Mouse (Mus musculus) liver, postnatal 0 days (tissue): ENCODE data around the gene Hmces.

ENCODE experiments used
- CTCF ChIP-seq: sonication (generic); IDR thresholded peaks from 2 replicates; pipeline ENCODE4 v1.5.1; 2016; ENCODE audit warnings: antibody characterized with exemption, low read depth
- EP300 ChIP-seq: IDR thresholded peaks from 2 replicates; pipeline ENCODE4 v1.6.1; 2016; ENCODE audit warnings: antibody characterized with exemption, low read depth, mild to moderate bottlenecking

DNA sequence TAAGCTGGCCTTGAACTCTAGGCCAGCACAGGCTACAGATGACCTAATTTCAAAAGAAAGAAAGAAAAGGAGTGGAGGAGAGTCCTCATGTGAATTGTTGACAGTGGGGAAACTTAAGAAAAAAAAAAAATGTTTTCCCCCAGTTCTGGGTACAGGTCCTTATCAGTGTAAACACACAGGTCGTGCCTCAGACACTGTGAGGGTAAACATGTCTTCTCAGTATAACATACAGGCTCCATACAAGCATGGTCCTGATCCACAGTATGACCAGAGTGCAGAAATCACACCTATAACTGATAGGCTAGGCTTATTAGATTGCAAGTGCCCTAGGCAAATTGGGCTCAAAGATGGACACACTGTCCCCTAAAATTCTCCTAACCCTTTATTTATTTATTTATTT lies 43.3 kb upstream of the Hmces start:
- TF ChIP-seq CTCF (no peak), EP300 (peak; percentile 14; the same call in 1 of the 2 replicates)
